ENCODE assay signal across 21 mouse cellular contexts in the genomic region with DNA sequence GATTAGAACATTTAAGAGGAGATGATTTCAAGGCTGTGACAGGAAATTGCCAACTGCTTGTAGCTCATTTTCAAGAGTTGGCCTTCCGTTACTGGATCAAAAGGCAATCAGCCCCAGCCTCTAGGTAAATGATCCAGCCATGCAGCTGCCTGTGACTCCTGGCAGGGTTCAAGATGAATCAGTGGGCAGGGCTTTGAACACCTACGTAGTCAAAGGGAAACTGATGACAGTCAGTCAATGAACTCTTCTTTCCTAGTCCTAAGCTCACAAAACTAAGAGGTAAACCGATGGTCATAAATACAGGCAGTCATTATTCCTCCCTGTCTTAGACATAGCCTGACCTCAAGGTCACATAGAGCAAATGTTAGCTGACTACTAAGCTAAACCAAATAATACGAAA.
"Had no signal": no experiment of that assay in that cellular context is flagged by ENCODE, and none has a peak within 500 bp of the region (broad histone marks: within the 10 kb centered on the region; RNA-seq: fewer than 3 reads in every experiment).

No protein-coding gene starts in this region.

- H3K27ac ChIP-seq: gastrocnemius, adult 2 months; heart, embryonic 10.5 days; heart, embryonic 13.5 days; heart, embryonic 15.5 days; hindbrain, embryonic 13.5 days; hindbrain, embryonic 15.5 days; hindbrain, postnatal 0 days; layer of hippocampus, adult 2 months; left cerebral cortex, adult 2 months; limb, embryonic 10.5 days; limb, embryonic 12.5 days; liver, embryonic 13.5 days; liver, embryonic 15.5 days had no signal

- H3K4me1 ChIP-seq: heart, embryonic 10.5 days; heart, embryonic 13.5 days; heart, embryonic 15.5 days; hindbrain, embryonic 13.5 days; hindbrain, embryonic 15.5 days; limb, embryonic 10.5 days; limb, embryonic 12.5 days; liver, embryonic 13.5 days; liver, embryonic 15.5 days had no signal

- H3K9me3 ChIP-seq: heart, embryonic 10.5 days; heart, embryonic 13.5 days; heart, embryonic 15.5 days; hindbrain, embryonic 13.5 days; hindbrain, embryonic 15.5 days; limb, embryonic 10.5 days; limb, embryonic 12.5 days; liver, embryonic 13.5 days; liver, embryonic 15.5 days had no signal

- DNase-seq: gastrocnemius, postnatal 10 days; gastrocnemius, postnatal 36 days; heart, adult 18-20 months; heart, postnatal 14 days; heart, postnatal 36 days; kidney, adult 8-10 months; liver, embryonic 13.5 days had no signal

- H3K9ac ChIP-seq: heart, embryonic 13.5 days; heart, embryonic 15.5 days; hindbrain, embryonic 13.5 days; hindbrain, embryonic 15.5 days; limb, embryonic 12.5 days; liver, embryonic 13.5 days; liver, embryonic 15.5 days had no signal

- H3K36me3 ChIP-seq: heart, embryonic 10.5 days; heart, embryonic 13.5 days; heart, embryonic 15.5 days; hindbrain, embryonic 13.5 days; hindbrain, embryonic 15.5 days; limb, embryonic 10.5 days; limb, embryonic 12.5 days; liver, embryonic 13.5 days; liver, embryonic 15.5 days had no signal

- H3K27me3 ChIP-seq: heart, embryonic 13.5 days; heart, embryonic 15.5 days; hindbrain, embryonic 13.5 days; hindbrain, embryonic 15.5 days; limb, embryonic 12.5 days; liver, embryonic 13.5 days; liver, embryonic 15.5 days had no signal

- H3K4me2 ChIP-seq: heart, embryonic 13.5 days; heart, embryonic 15.5 days; hindbrain, embryonic 13.5 days; hindbrain, embryonic 15.5 days; limb, embryonic 12.5 days; liver, embryonic 11.5 days; liver, embryonic 13.5 days; liver, embryonic 15.5 days had no signal

- ATAC-seq: hindbrain, postnatal 0 days; intestine, embryonic 16.5 days had no signal

- H3K4me3 ChIP-seq: gastrocnemius, adult 2 months; heart, embryonic 10.5 days; heart, embryonic 13.5 days; heart, embryonic 15.5 days; hindbrain, embryonic 13.5 days; hindbrain, embryonic 15.5 days; layer of hippocampus, adult 2 months; left cerebral cortex, adult 2 months; limb, embryonic 10.5 days; limb, embryonic 12.5 days; liver, embryonic 13.5 days; liver, embryonic 15.5 days had no signal
